Mouse (Mus musculus) MEL (cell line): ENCODE results near the gene Olfr665. TPM values are rescaled to one million over a fixed set of nuclear protein-coding genes. Genes with fewer than 3 reads are reported as not detected.

Source experiments
- DNase-seq: peaks from one replicate; pipeline ENCODE4 v3.0.0; 2011; ENCODE audit warnings: low read depth, low spot score
- H3K27ac ChIP-seq: 2 replicates; pipeline ENCODE4 v1.5.1; 2012; ENCODE audit warnings: low read depth, mild to moderate bottlenecking, control low read depth, low read length, moderate library complexity; ENCODE audit not compliant: control insufficient read depth
- H3K27me3 ChIP-seq, 2 experiments: fragments of 150-350 bp in 1 of 2; sonication (generic) in 1 of 2; 2 replicates each; pipeline ENCODE4 v1.6.1; 2012; ENCODE audit warnings: low read length in 2 of 2, mild to moderate bottlenecking in 2 of 2, improper control_type of control experiment in 1 of 2, moderate library complexity in 1 of 2; ENCODE audit not compliant: insufficient read depth in 2 of 2, control insufficient read depth in 1 of 2
- H3K36me3 ChIP-seq, 2 experiments: 2 replicates each; pipeline ENCODE4 v1.6.1; 2012 to 2014; ENCODE audit warnings: low read length in 2 of 2, improper control_type of control experiment in 1 of 2, inconsistent platforms in 1 of 2, mild to moderate bottlenecking in 1 of 2; ENCODE audit not compliant: insufficient read depth in 2 of 2, control insufficient read depth in 1 of 2
- H3K4me1 ChIP-seq, 2 experiments: fragments of 150-350 bp in 1 of 2; sonication (generic) in 1 of 2; 2 replicates each; pipeline ENCODE4 v1.6.1; 2012; ENCODE audit warnings: low read length in 2 of 2, improper control_type of control experiment in 1 of 2, mild to moderate bottlenecking in 1 of 2; ENCODE audit not compliant: insufficient read depth in 2 of 2, control insufficient read depth in 1 of 2
- H3K4me3 ChIP-seq, 2 experiments: fragments of 150-350 bp in 1 of 2; sonication (generic) in 1 of 2; 2 replicates each; pipeline ENCODE4 v1.5.1; 2012; ENCODE audit warnings: low read depth in 2 of 2, low read length in 2 of 2, mild to moderate bottlenecking in 2 of 2, moderate library complexity in 2 of 2, control low read depth in 1 of 2, improper control_type of control experiment in 1 of 2; ENCODE audit not compliant: control insufficient read depth in 1 of 2, insufficient read depth in 1 of 2
- H3K79me2 ChIP-seq: 2 replicates; pipeline ENCODE4 v1.6.1; 2012; ENCODE audit warnings: mild to moderate bottlenecking, low read length, moderate library complexity; ENCODE audit not compliant: control insufficient read depth, poor library complexity, insufficient read depth
- H3K9ac ChIP-seq: 2 replicates; pipeline ENCODE4 v1.6.1; 2012; ENCODE audit warnings: low read depth, mild to moderate bottlenecking, control low read depth, low read length, moderate library complexity; ENCODE audit not compliant: control insufficient read depth, poor library complexity, severe bottlenecking
- H3K9me3 ChIP-seq: fragments of 150-350 bp; sonication (generic); replicated peaks from 2 replicates; pipeline ENCODE4 v1.6.1; 2012; ENCODE audit warnings: mild to moderate bottlenecking, low read length, improper control_type of control experiment, moderate library complexity; ENCODE audit not compliant: insufficient read depth
- BHLHE40 ChIP-seq: IDR thresholded peaks from 2 replicates; pipeline ENCODE4 v1.6.1; 2012; ENCODE audit warnings: low read depth, mild to moderate bottlenecking, inconsistent platforms, low read length, improper control_type of control experiment, borderline replicate concordance
- CHD1 ChIP-seq: IDR thresholded peaks from 2 replicates; pipeline ENCODE4 v1.6.1; 2012; ENCODE audit warnings: low read depth, mild to moderate bottlenecking, inconsistent platforms, low read length, improper control_type of control experiment
- CTCF ChIP-seq, 3 experiments: IDR thresholded peaks in 2 of 3; conservative IDR thresholded peaks in 1 of 3; 2 replicates each; pipeline ENCODE4 v1.5.1; 2011 to 2012; ENCODE audit warnings: low read length in 3 of 3, low read depth in 2 of 3, mild to moderate bottlenecking in 2 of 3, improper control_type of control experiment in 1 of 3, inconsistent platforms in 1 of 3, mixed read lengths in 1 of 3, moderate library complexity in 1 of 3; ENCODE audit not compliant: control insufficient read depth in 1 of 3, insufficient read depth in 1 of 3, poor library complexity in 1 of 3, severe bottlenecking in 1 of 3
- ELF1 ChIP-seq: IDR thresholded peaks from 2 replicates; pipeline ENCODE4 v1.6.1; 2014; ENCODE audit warnings: low read depth, mild to moderate bottlenecking, inconsistent platforms, low read length, improper control_type of control experiment, moderate library complexity
- ETS1 ChIP-seq: IDR thresholded peaks from 2 replicates; pipeline ENCODE4 v1.6.1; 2012; ENCODE audit warnings: low read depth, mild to moderate bottlenecking, inconsistent platforms, low read length, improper control_type of control experiment, moderate library complexity
- GABPA ChIP-seq: IDR thresholded peaks from 2 replicates; pipeline ENCODE4 v1.6.1; 2012; ENCODE audit warnings: low read depth, mild to moderate bottlenecking, inconsistent platforms, low read length, improper control_type of control experiment, moderate library complexity
- HCFC1 ChIP-seq: IDR thresholded peaks from 2 replicates; pipeline ENCODE4 v1.6.1; 2012; ENCODE audit warnings: low read depth, mild to moderate bottlenecking, inconsistent platforms, low read length, improper control_type of control experiment, moderate library complexity
- JUND ChIP-seq: IDR thresholded peaks from 2 replicates; pipeline ENCODE4 v1.6.1; 2011; ENCODE audit warnings: low read depth, mild to moderate bottlenecking, improper control_type of control experiment, low read length
- KAT2A ChIP-seq: conservative IDR thresholded peaks from 2 replicates; pipeline ENCODE4 v1.6.1; 2012; ENCODE audit warnings: low read depth, low read length, improper control_type of control experiment, inconsistent platforms
- MAFK ChIP-seq: IDR thresholded peaks from 2 replicates; pipeline ENCODE4 v1.6.1; 2011; ENCODE audit warnings: low read depth, mild to moderate bottlenecking, low read length, improper control_type of control experiment, borderline replicate concordance
- MAZ ChIP-seq: IDR thresholded peaks from 2 replicates; pipeline ENCODE4 v1.6.1; 2012; ENCODE audit warnings: low read depth, mild to moderate bottlenecking, inconsistent platforms, low read length, improper control_type of control experiment
- MEF2A ChIP-seq: IDR thresholded peaks from 2 replicates; pipeline ENCODE4 v1.6.1; 2014; ENCODE audit warnings: low read depth, mild to moderate bottlenecking, inconsistent platforms, low read length, improper control_type of control experiment; ENCODE audit not compliant: poor library complexity, insufficient replicate concordance, severe bottlenecking; ENCODE audit errors: extremely low read depth
- MYB ChIP-seq: IDR thresholded peaks from 2 replicates; pipeline ENCODE4 v1.6.1; 2011; ENCODE audit warnings: mild to moderate bottlenecking, low read depth, low read length, improper control_type of control experiment
- MYC ChIP-seq: IDR thresholded peaks from 2 replicates; pipeline ENCODE4 v1.6.1; 2011; ENCODE audit warnings: low read depth, mild to moderate bottlenecking, low read length, improper control_type of control experiment, moderate library complexity
- NELFE ChIP-seq: IDR thresholded peaks from 2 replicates; pipeline ENCODE4 v1.6.1; 2011; ENCODE audit warnings: low read depth, low read length, improper control_type of control experiment
- NRF1 ChIP-seq: IDR thresholded peaks from 2 replicates; pipeline ENCODE4 v1.6.1; 2014; ENCODE audit warnings: low read depth, mild to moderate bottlenecking, inconsistent platforms, low read length, improper control_type of control experiment, moderate library complexity; ENCODE audit not compliant: poor library complexity, insufficient read depth, severe bottlenecking
- POLR2A ChIP-seq, 2 experiments: IDR thresholded peaks; 2 replicates each; pipeline ENCODE4 v1.6.1; 2011 to 2012; ENCODE audit warnings: low read length in 2 of 2, mild to moderate bottlenecking in 2 of 2, control low read depth in 1 of 2, improper control_type of control experiment in 1 of 2, low read depth in 1 of 2, moderate library complexity in 1 of 2; ENCODE audit not compliant: control insufficient read depth in 1 of 2, insufficient read depth in 1 of 2, poor library complexity in 1 of 2
- RAD21 ChIP-seq: IDR thresholded peaks from 2 replicates; pipeline ENCODE4 v1.6.1; 2011; ENCODE audit warnings: mild to moderate bottlenecking, low read depth, low read length, improper control_type of control experiment
- RCOR1 ChIP-seq: IDR thresholded peaks from 2 replicates; pipeline ENCODE4 v1.6.1; 2012; ENCODE audit warnings: low read depth, mild to moderate bottlenecking, inconsistent platforms, low read length, improper control_type of control experiment
- SMC3 ChIP-seq: IDR thresholded peaks from 2 replicates; pipeline ENCODE4 v1.6.1; 2011; ENCODE audit warnings: low read depth, low read length, improper control_type of control experiment
- TAL1 ChIP-seq: IDR thresholded peaks from 2 replicates; pipeline ENCODE4 v1.6.1; 2012; ENCODE audit warnings: mild to moderate bottlenecking, inconsistent platforms, low read length, moderate library complexity, mixed read lengths
- UBTF ChIP-seq: IDR thresholded peaks from 2 replicates; pipeline ENCODE4 v1.6.1; 2012; ENCODE audit warnings: low read depth, mild to moderate bottlenecking, inconsistent platforms, low read length, improper control_type of control experiment, moderate library complexity, borderline replicate concordance; ENCODE audit not compliant: insufficient read depth
- USF1 ChIP-seq: IDR thresholded peaks from 2 replicates; pipeline ENCODE4 v1.6.1; 2014; ENCODE audit warnings: low read depth, mild to moderate bottlenecking, inconsistent platforms, low read length, improper control_type of control experiment, moderate library complexity
- ZMIZ1 ChIP-seq: IDR thresholded peaks from 2 replicates; pipeline ENCODE4 v1.6.1; 2012; ENCODE audit warnings: low read depth, mild to moderate bottlenecking, inconsistent platforms, low read length, improper control_type of control experiment, moderate library complexity
- polyA plus RNA-seq, 2 experiments: library from polyadenylated mRNA; stranded (reverse) in 1 of 2; unstranded in 1 of 2; fragments of >175 nt in 1 of 2; fragments of >200 nt in 1 of 2; gene quantifications; 2 replicates each; pipeline versions ENCODE4 v1.2.1 to v1.2.4; 2012; ENCODE audit warnings: low replicate concordance in 2 of 2, low read depth in 1 of 2; ENCODE audit not compliant: insufficient read length in 2 of 2, insufficient read depth in 1 of 2, missing spikeins in 1 of 2
- total RNA-seq: library from RNA; depleted of rRNA; stranded (reverse); fragments of 300-350 nt; gene quantifications from 2 replicates; pipeline ENCODE4 v1.2.3, GENCODE M21; 2012; rRNA removed

The Olfr665 gene
- not detected in 2 replicates for total RNA-seq
- polyA plus RNA-seq: not detected

GRCm38 (mm10) chr7:104877731-104878130 is at the start of gene Olfr665:
Gene Olfr665, plus strand, starts transcription at chr7:104878031.
- Histone ChIP-seq H3K9me3 (no peaks in the 10 kb centered on the region), H3K9ac (no peak within 1 kb of the TSS), H3K4me1 (no peaks in the 10 kb centered on the region), H3K4me3 (no peak within 1 kb of the TSS), H3K27ac (no peak within 1 kb of the TSS), H3K36me3 (no peaks in the 10 kb centered on the region), H3K79me2 (no peaks in the 10 kb centered on the region), H3K27me3 (no peaks in the 10 kb centered on the region)
- no peak for DNase-seq
- TF ChIP-seq POLR2A (IDR thresholded peaks at IDR 0.05; ENCODE audit: control insufficient read depth in 1 of 2, insufficient read depth in 1 of 2, low read depth in 1 of 2, low read length in 2 of 2, poor library complexity in 1 of 2): no peak
- TF ChIP-seq RAD21: no peak
- TF ChIP-seq ETS1: no peak
- TF ChIP-seq RCOR1: no peak
- no peak for TF ChIP-seq MAZ
- no peak for TF ChIP-seq UBTF
- TF ChIP-seq MAFK: no peak
- no peak for TF ChIP-seq HCFC1
- no peak for TF ChIP-seq BHLHE40
- no peak for TF ChIP-seq CTCF (IDR thresholded peaks at IDR 0.05 in 2 of 3, conservative IDR thresholded peaks at IDR 0.05 in 1 of 3; ENCODE audit: control insufficient read depth in 1 of 3, insufficient read depth in 1 of 3, low read depth in 2 of 3, low read length in 3 of 3, poor library complexity in 1 of 3, severe bottlenecking in 1 of 3)
- TF ChIP-seq SMC3: no peak
- TF ChIP-seq KAT2A: no peak
- TF ChIP-seq MYC: no peak
- TF ChIP-seq TAL1: no peak
- no peak for TF ChIP-seq NRF1
- no peak for TF ChIP-seq MYB

GRCm38 (mm10) chr7:104842503-104842902 is 35.3 kb upstream of the Olfr665 start, which contains the start of gene Usp17lb:
Gene Usp17lb, minus strand, starts transcription at chr7:104842603.
- Histone ChIP-seq H3K9ac (no peak within 1 kb of the TSS), H3K9me3 (no peaks in the 10 kb centered on the region), H3K4me3 (no peak within 1 kb of the TSS), H3K4me1 (no peaks in the 10 kb centered on the region), H3K27ac (no peak within 1 kb of the TSS), H3K36me3 (no peaks in the 10 kb centered on the region), H3K79me2 (no peaks in the 10 kb centered on the region), H3K27me3 (no peaks in the 10 kb centered on the region)
- DNase-seq: no peak
- TF ChIP-seq CHD1: no peak
- TF ChIP-seq MEF2A: no peak
- no peak for TF ChIP-seq POLR2A (IDR thresholded peaks at IDR 0.05; ENCODE audit: control insufficient read depth in 1 of 2, insufficient read depth in 1 of 2, low read depth in 1 of 2, low read length in 2 of 2, poor library complexity in 1 of 2)
- no peak for TF ChIP-seq NELFE
- no peak for TF ChIP-seq ELF1
- no peak for TF ChIP-seq USF1
- no peak for TF ChIP-seq KAT2A
- TF ChIP-seq ETS1: no peak
- TF ChIP-seq ZMIZ1: no peak
- no peak for TF ChIP-seq JUND
- no peak for TF ChIP-seq GABPA
